Mouse (Mus musculus) heart, postnatal 0 days (tissue): ENCODE results near the gene Lamb1.

ENCODE experiments used
- CTCF ChIP-seq: IDR thresholded peaks from 2 replicates; pipeline ENCODE4 v1.5.1; 2016; ENCODE audit warnings: antibody characterized with exemption, control low read depth, low read depth
- EP300 ChIP-seq: IDR thresholded peaks from 2 replicates; pipeline ENCODE4 v1.6.1; 2016; ENCODE audit warnings: antibody characterized with exemption, low read depth

DNA sequence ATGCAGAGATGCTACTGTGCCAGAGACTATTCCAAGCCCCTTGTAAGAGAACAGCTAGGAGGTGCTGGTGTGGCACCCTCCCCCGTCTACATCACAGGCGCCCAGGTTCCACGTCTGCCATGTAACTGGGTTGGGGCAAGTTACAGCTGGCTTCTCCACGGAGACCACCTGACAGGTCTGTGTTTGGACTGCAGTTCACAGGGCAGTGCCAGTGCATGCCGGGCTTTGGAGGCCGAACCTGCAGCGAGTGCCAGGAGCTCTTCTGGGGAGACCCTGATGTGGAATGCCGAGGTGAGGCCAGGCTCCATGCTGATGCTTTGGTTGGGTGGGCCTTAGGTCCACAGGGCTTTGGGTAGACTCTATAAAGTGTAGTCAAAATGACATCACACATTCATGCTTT is 42.7 kb downstream of the Lamb1 start:
- no peak for TF ChIP-seq EP300
- TF ChIP-seq CTCF, result no peak
